Mouse (Mus musculus): ENCODE measurements around the gene Ppm1l.

DNA sequence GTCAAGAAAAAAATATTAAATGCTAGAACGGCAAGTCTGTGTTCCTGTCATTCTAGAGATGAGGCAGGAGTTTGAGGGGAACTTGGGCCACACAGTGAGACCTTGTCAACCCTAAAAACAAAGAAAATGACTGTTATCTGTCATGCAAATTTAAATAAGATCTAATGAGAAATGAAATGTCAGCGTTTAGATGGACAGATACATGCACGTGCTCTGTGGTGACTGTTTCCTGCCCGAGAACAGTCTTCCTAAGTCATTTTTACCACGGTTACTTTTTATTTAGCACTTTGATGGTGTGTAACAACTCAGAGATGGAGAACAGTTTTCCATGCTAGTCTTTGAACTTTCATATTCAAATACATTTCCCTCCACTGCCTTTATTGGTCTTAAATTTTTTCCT, 40.1 kb downstream of the Ppm1l start:
- no peak for TF ChIP-seq CTCF (conservative IDR thresholded peaks at IDR 0.05; ENCODE audit: low read length)
- no peak for TF ChIP-seq NANOG (IDR thresholded peaks at IDR 0.05; ENCODE audit: borderline replicate concordance, low read length)
